Mouse (Mus musculus) hindbrain, embryonic 10.5 days (tissue): ENCODE data around the gene Tmx4. TPM values are rescaled to one million over a fixed set of nuclear protein-coding genes. Genes with fewer than 3 reads are reported as not detected.

Source experiments
- DNase-seq: peaks from one replicate; pipeline ENCODE4 v3.0.0-alpha.2; 2017; ENCODE audit warnings: low spot score
- H3K27ac ChIP-seq: fragments of 300-500 bp; sonication (generic); 2 replicates; pipeline ENCODE4 v1.5.1; 2016; ENCODE audit warnings: mild to moderate bottlenecking, moderate library complexity
- H3K27me3 ChIP-seq: fragments of 300-500 bp; sonication (generic); 2 replicates; pipeline ENCODE4 v1.6.1; 2016; ENCODE audit warnings: mild to moderate bottlenecking; ENCODE audit not compliant: poor library complexity, insufficient read depth, severe bottlenecking
- H3K36me3 ChIP-seq: fragments of 300-500 bp; sonication (generic); 2 replicates; pipeline ENCODE4 v1.6.1; 2016; ENCODE audit warnings: mild to moderate bottlenecking, moderate library complexity
- H3K4me1 ChIP-seq: fragments of 300-500 bp; sonication (generic); replicated peaks from 2 replicates; pipeline ENCODE4 v1.6.1; 2016; ENCODE audit warnings: mild to moderate bottlenecking
- H3K4me3 ChIP-seq: fragments of 300-500 bp; sonication (generic); 2 replicates; pipeline ENCODE4 v1.5.1; 2016; ENCODE audit warnings: mild to moderate bottlenecking, moderate library complexity
- H3K9me3 ChIP-seq: fragments of 300-500 bp; sonication (generic); 2 replicates; pipeline ENCODE4 v1.6.1; 2016; ENCODE audit warnings: mild to moderate bottlenecking, moderate library complexity
- WGBS: fragments of 180-500 bp; shearing (Covaris S2); methylation state at CpG from one replicate; pipeline ENCODE4 v1.1.7; 2016; 5-methylcytosine and 5-hydroxymethylcytosine counted together
- polyA plus RNA-seq: library from polyadenylated mRNA; unstranded; fragments of >200 nt; fragmentation: Nextera tagmentation; extraction: Ambion mirVana; gene quantifications from 2 replicates; pipeline ENCODE4 v1.2.1, GENCODE M21; 2016

Tmx4 gene
- polyA plus RNA-seq = 22.5 and 31.5 TPM in 2 replicates

- WGBS = under 1% methylated on average over 57 of the region's 57 CpGs
- Histone ChIP-seq H3K36me3 (0 out of 2 replicates have a peak, but pooled peaks cover 3% of the 10 kb centered on the region), H3K27me3 (no peaks in the 10 kb centered on the region), H3K9me3 (no peaks in the 10 kb centered on the region), H3K4me3 (peak within 1 kb of the TSS; percentile 77), H3K27ac (peak within 1 kb of the TSS; percentile 98), H3K4me1 (peaks cover 29% of the 10 kb centered on the region)
- DNase-seq = peak; percentile 98
Observed at GRCm38 (mm10) chr2:134643514-134644300, at the start of gene Tmx4. Gene Tmx4, minus strand, starts transcription at chr2:134644145.

- Histone ChIP-seq H3K27me3 (no peaks in the 10 kb centered on the region), H3K27ac (no peak overlapping the region), H3K4me1 (no peaks in the 10 kb centered on the region), H3K36me3 (no peaks in the 10 kb centered on the region), H3K9me3 (no peaks in the 10 kb centered on the region), H3K4me3 (no peak overlapping the region)
- DNase-seq = no peak
- WGBS = 82% methylated on average over 1 of the region's 1 CpGs
Observed at GRCm38 (mm10) chr2:134692125-134692524, 48.2 kb upstream of the Tmx4 start.

GRCm38 (mm10) chr2:134691055-134691454 is 47.1 kb upstream of the Tmx4 start:
- H3K4me3 ChIP-seq = no peak overlapping the region
- no peaks in the 10 kb centered on the region for H3K27me3 ChIP-seq
- H3K36me3 ChIP-seq = no peaks in the 10 kb centered on the region
- 88% methylated on average over 7 of the region's 7 CpGs for WGBS
- no peaks in the 10 kb centered on the region for H3K4me1 ChIP-seq
- H3K27ac ChIP-seq = no peak overlapping the region
- H3K9me3 ChIP-seq = no peaks in the 10 kb centered on the region
- DNase-seq = no peak

- Histone ChIP-seq H3K36me3 (no peaks in the 10 kb centered on the region), H3K27me3 (no peaks in the 10 kb centered on the region), H3K4me3 (no peak overlapping the region), H3K4me1 (no peaks in the 10 kb centered on the region), H3K27ac (no peak overlapping the region), H3K9me3 (no peaks in the 10 kb centered on the region)
- 49% methylated on average over 3 of the region's 3 CpGs for WGBS
- DNase-seq = no peak
Observed at GRCm38 (mm10) chr2:134682326-134682725, 38.4 kb upstream of the Tmx4 start.

- H3K27ac ChIP-seq = no peak overlapping the region
- H3K27me3 ChIP-seq = no peaks in the 10 kb centered on the region
- H3K9me3 ChIP-seq = no peaks in the 10 kb centered on the region
- 34% methylated on average over 9 of the region's 9 CpGs for WGBS
- no peak overlapping the region for H3K4me3 ChIP-seq
- DNase-seq = no peak
- no peaks in the 10 kb centered on the region for H3K4me1 ChIP-seq
- no peaks in the 10 kb centered on the region for H3K36me3 ChIP-seq
Observed at GRCm38 (mm10) chr2:134681271-134681961, 37.5 kb upstream of the Tmx4 start.

- Histone ChIP-seq H3K27ac (no peak overlapping the region), H3K9me3 (no peaks in the 10 kb centered on the region), H3K36me3 (no peaks in the 10 kb centered on the region), H3K4me1 (no peaks in the 10 kb centered on the region), H3K27me3 (no peaks in the 10 kb centered on the region), H3K4me3 (no peak overlapping the region)
- WGBS = 80% methylated on average over 3 of the region's 3 CpGs
- no peak for DNase-seq
Observed at GRCm38 (mm10) chr2:134679567-134679966, 35.6 kb upstream of the Tmx4 start.

- Histone ChIP-seq H3K4me3 (no peak overlapping the region), H3K27ac (no peak overlapping the region), H3K9me3 (no peaks in the 10 kb centered on the region), H3K4me1 (no peaks in the 10 kb centered on the region), H3K27me3 (no peaks in the 10 kb centered on the region), H3K36me3 (no peaks in the 10 kb centered on the region)
- 87% methylated on average over 1 of the region's 1 CpGs for WGBS
- no peak for DNase-seq
Observed at GRCm38 (mm10) chr2:134675465-134675864, 31.5 kb upstream of the Tmx4 start.

- 76% methylated on average over 5 of the region's 5 CpGs for WGBS
- Histone ChIP-seq H3K27me3 (no peaks in the 10 kb centered on the region), H3K27ac (no peak overlapping the region), H3K4me3 (no peak overlapping the region), H3K4me1 (no peaks in the 10 kb centered on the region), H3K36me3 (no peaks in the 10 kb centered on the region), H3K9me3 (no peaks in the 10 kb centered on the region)
- DNase-seq = peak; percentile 42
Observed at GRCm38 (mm10) chr2:134673604-134674003, 29.7 kb upstream of the Tmx4 start.

- 0 out of 2 replicates have a peak, but pooled peaks cover 2% of the 10 kb centered on the region for H3K4me1 ChIP-seq
- no peak overlapping the region for H3K4me3 ChIP-seq
- no peak overlapping the region for H3K27ac ChIP-seq
- WGBS = 22% methylated on average over 4 of the region's 4 CpGs
- H3K27me3 ChIP-seq = no peaks in the 10 kb centered on the region
- H3K9me3 ChIP-seq = no peaks in the 10 kb centered on the region
- no peak for DNase-seq
- no peaks in the 10 kb centered on the region for H3K36me3 ChIP-seq
Observed at GRCm38 (mm10) chr2:134656477-134656876, 12.5 kb upstream of the Tmx4 start.

GRCm38 (mm10) chr2:134654668-134655067 is 10.7 kb upstream of the Tmx4 start:
- no peak overlapping the region for H3K27ac ChIP-seq
- no peak overlapping the region for H3K4me3 ChIP-seq
- H3K9me3 ChIP-seq = no peaks in the 10 kb centered on the region
- no peaks in the 10 kb centered on the region for H3K27me3 ChIP-seq
- H3K4me1 ChIP-seq = 0 out of 2 replicates have a peak, but pooled peaks cover 2% of the 10 kb centered on the region
- no peaks in the 10 kb centered on the region for H3K36me3 ChIP-seq
- DNase-seq = no peak

- no peak for DNase-seq
- H3K9me3 ChIP-seq = no peaks in the 10 kb centered on the region
- H3K4me1 ChIP-seq = 0 out of 2 replicates have a peak, but pooled peaks cover 2% of the 10 kb centered on the region
- H3K36me3 ChIP-seq = no peaks in the 10 kb centered on the region
- WGBS = 87% methylated on average over 5 of the region's 5 CpGs
- H3K4me3 ChIP-seq = no peak overlapping the region
- no peak overlapping the region for H3K27ac ChIP-seq
- no peaks in the 10 kb centered on the region for H3K27me3 ChIP-seq
Observed at GRCm38 (mm10) chr2:134652759-134653158, 8.8 kb upstream of the Tmx4 start.

- no peaks in the 10 kb centered on the region for H3K27me3 ChIP-seq
- no peak overlapping the region for H3K27ac ChIP-seq
- H3K36me3 ChIP-seq = no peaks in the 10 kb centered on the region
- no peak overlapping the region for H3K4me3 ChIP-seq
- WGBS = 91% methylated on average over 3 of the region's 3 CpGs
- no peaks in the 10 kb centered on the region for H3K9me3 ChIP-seq
- peaks cover 17% of the 10 kb centered on the region for H3K4me1 ChIP-seq
- no peak for DNase-seq
Observed at GRCm38 (mm10) chr2:134648999-134649398, 5.1 kb upstream of the Tmx4 start.

- Histone ChIP-seq H3K27me3 (no peaks in the 10 kb centered on the region), H3K27ac (0 out of 2 replicates have a peak overlapping the region, but pooled peaks have one; percentile 98), H3K9me3 (no peaks in the 10 kb centered on the region), H3K4me3 (no peak overlapping the region), H3K36me3 (no peaks in the 10 kb centered on the region), H3K4me1 (peaks cover 29% of the 10 kb centered on the region)
- DNase-seq = no peak
- WGBS = 73% methylated on average over 3 of the region's 3 CpGs
Observed at GRCm38 (mm10) chr2:134645752-134646151, 1.8 kb upstream of the Tmx4 start.
